Mouse (Mus musculus): ENCODE data around the gene Zscan20. TPM values are rescaled to one million over a fixed set of nuclear protein-coding genes. Genes with fewer than 3 reads are reported as not detected.
A peak's percentile ranks its signal among the peaks of the same experiment; 100 is the strongest.

Zscan20 gene
- polyA plus RNA-seq, 2 experiments: 0.33 to 0.57 TPM

- Histone ChIP-seq H3K4me3 (ENCODE audit: insufficient read depth in 1 of 2, low read depth in 2 of 2, low read length in 2 of 2) (no peak overlapping the region), H3K36me3 (replicated peaks; ENCODE audit: control insufficient read depth, insufficient read depth, low read depth) (no peaks in the 10 kb centered on the region), H3K9me3 (ENCODE audit: control insufficient read depth, low read length) (no peaks in the 10 kb centered on the region), H3K27me3 (ENCODE audit: control insufficient read depth, insufficient read depth, low read length) (no peaks in the 10 kb centered on the region), H3K4me1 (replicated peaks; ENCODE audit: control insufficient read depth in 2 of 2, insufficient read depth in 2 of 2, low read length in 1 of 2) (peaks cover 12 to 13% of the 10 kb centered on the region in 2 experiments), H3K27ac (no peak overlapping the region), H3K9ac (replicated peaks) (no peak overlapping the region), H3K4me2 (ENCODE audit: low read depth) (no peak overlapping the region)
- TF ChIP-seq CTCF (IDR thresholded peaks at IDR 0.05; ENCODE audit: low read depth): no peak
- TF ChIP-seq EP300 (IDR thresholded peaks at IDR 0.05; ENCODE audit: low read depth): no peak
- ATAC-seq (ENCODE audit: insufficient read depth) (no peak), DNase-seq (ENCODE audit: low read depth in 3 of 3, low spot score in 3 of 3) (no peak)
- WGBS (ENCODE audit: insufficient replicate concordance): 85% methylated on average over 7 of the region's 7 CpGs
These were observed 3.3 kb downstream of the Zscan20 start for GRCm38 (mm10) chr4:128606586-128606985.

- no peak overlapping the region for H3K9ac ChIP-seq (replicated peaks)
- H3K9me3 ChIP-seq (ENCODE audit: control insufficient read depth, low read length): no peaks in the 10 kb centered on the region
- no peak overlapping the region for H3K4me3 ChIP-seq (ENCODE audit: insufficient read depth in 1 of 2, low read depth in 2 of 2, low read length in 2 of 2)
- WGBS (ENCODE audit: insufficient replicate concordance): 65% methylated on average over 12 of the region's 12 CpGs
- no peak overlapping the region for H3K4me2 ChIP-seq (ENCODE audit: low read depth)
- H3K4me1 ChIP-seq (replicated peaks; ENCODE audit: control insufficient read depth in 2 of 2, insufficient read depth in 2 of 2, low read length in 1 of 2): peaks cover 0 to 6% of the 10 kb centered on the region in 2 experiments; a peak in 3 of 4 replicates
- no peak overlapping the region for H3K27ac ChIP-seq
- no peaks in the 10 kb centered on the region for H3K36me3 ChIP-seq (replicated peaks; ENCODE audit: control insufficient read depth, insufficient read depth, low read depth)
- DNase-seq (ENCODE audit: low read depth in 3 of 3, low spot score in 3 of 3): no peak
- H3K27me3 ChIP-seq (ENCODE audit: control insufficient read depth, insufficient read depth, low read length): no peaks in the 10 kb centered on the region
- ATAC-seq (ENCODE audit: insufficient read depth): no peak
- TF ChIP-seq CTCF (IDR thresholded peaks at IDR 0.05; ENCODE audit: low read depth) (no peak), EP300 (IDR thresholded peaks at IDR 0.05; ENCODE audit: low read depth) (no peak)
These were observed 11.9 kb downstream of the Zscan20 start for GRCm38 (mm10) chr4:128597801-128598560.

GRCm38 (mm10) chr4:128594062-128594461, 15.8 kb downstream of the Zscan20 start:
- ATAC-seq (ENCODE audit: insufficient read depth) (no peak), DNase-seq (ENCODE audit: low read depth in 3 of 3, low spot score in 3 of 3) (no peak)
- 47% methylated on average over 5 of the region's 5 CpGs for WGBS (ENCODE audit: insufficient replicate concordance)
- H3K9me3 ChIP-seq (ENCODE audit: control insufficient read depth, low read length): no peaks in the 10 kb centered on the region
- no peak overlapping the region for H3K4me3 ChIP-seq (ENCODE audit: insufficient read depth in 1 of 2, low read depth in 2 of 2, low read length in 2 of 2)
- H3K27me3 ChIP-seq (ENCODE audit: control insufficient read depth, insufficient read depth, low read length): no peaks in the 10 kb centered on the region
- H3K36me3 ChIP-seq (replicated peaks; ENCODE audit: control insufficient read depth, insufficient read depth, low read depth): no peaks in the 10 kb centered on the region
- no peak overlapping the region for H3K9ac ChIP-seq (replicated peaks)
- no peak overlapping the region for H3K4me2 ChIP-seq (ENCODE audit: low read depth)
- H3K27ac ChIP-seq: no peak overlapping the region
- H3K4me1 ChIP-seq (replicated peaks; ENCODE audit: control insufficient read depth in 2 of 2, insufficient read depth in 2 of 2, low read length in 1 of 2): peaks cover 0 to 6% of the 10 kb centered on the region in 2 experiments; a peak in 3 of 4 replicates
- TF ChIP-seq EP300 (IDR thresholded peaks at IDR 0.05; ENCODE audit: low read depth) (no peak), CTCF (IDR thresholded peaks at IDR 0.05; ENCODE audit: low read depth) (no peak)

GRCm38 (mm10) chr4:128593286-128593685, 16.6 kb downstream of the Zscan20 start:
- 72% methylated on average over 4 of the region's 4 CpGs for WGBS (ENCODE audit: insufficient replicate concordance)
- H3K9ac ChIP-seq (replicated peaks): no peak overlapping the region
- H3K4me2 ChIP-seq (ENCODE audit: low read depth): no peak overlapping the region
- no peaks in the 10 kb centered on the region for H3K27me3 ChIP-seq (ENCODE audit: control insufficient read depth, insufficient read depth, low read length)
- H3K36me3 ChIP-seq (replicated peaks; ENCODE audit: control insufficient read depth, insufficient read depth, low read depth): no peaks in the 10 kb centered on the region
- no peak overlapping the region for H3K4me3 ChIP-seq (ENCODE audit: insufficient read depth in 1 of 2, low read depth in 2 of 2, low read length in 2 of 2)
- H3K4me1 ChIP-seq (replicated peaks; ENCODE audit: control insufficient read depth in 2 of 2, insufficient read depth in 2 of 2, low read length in 1 of 2): peaks cover 0 to 6% of the 10 kb centered on the region in 2 experiments; a peak in 3 of 4 replicates
- no peak for TF ChIP-seq CTCF (IDR thresholded peaks at IDR 0.05; ENCODE audit: low read depth)
- no peak for TF ChIP-seq EP300 (IDR thresholded peaks at IDR 0.05; ENCODE audit: low read depth)
- DNase-seq (ENCODE audit: low read depth in 3 of 3, low spot score in 3 of 3): no peak
- no peak for ATAC-seq (ENCODE audit: insufficient read depth)
- H3K27ac ChIP-seq: no peak overlapping the region
- no peaks in the 10 kb centered on the region for H3K9me3 ChIP-seq (ENCODE audit: control insufficient read depth, low read length)

- H3K36me3 ChIP-seq (replicated peaks; ENCODE audit: control insufficient read depth, insufficient read depth, low read depth): no peaks in the 10 kb centered on the region
These were observed 30.7 kb downstream of the Zscan20 start for GRCm38 (mm10) chr4:128579182-128579581.

More at GRCm38 (mm10) chr4:128579182-128579581, 30.7 kb downstream of the Zscan20 start:
- no peak overlapping the region for H3K9ac ChIP-seq (replicated peaks)
- H3K4me1 ChIP-seq (replicated peaks; ENCODE audit: control insufficient read depth in 2 of 2, insufficient read depth in 2 of 2, low read length in 1 of 2): no peaks in the 10 kb centered on the region
- 33% methylated on average over 4 of the region's 4 CpGs for WGBS (ENCODE audit: insufficient replicate concordance)
- peak in 2 of 3 experiments; percentile 9 to 16 for DNase-seq (ENCODE audit: low read depth in 3 of 3, low spot score in 3 of 3)
- H3K27ac ChIP-seq: no peak overlapping the region
- no peak for TF ChIP-seq EP300 (IDR thresholded peaks at IDR 0.05; ENCODE audit: low read depth)
- TF ChIP-seq CTCF (IDR thresholded peaks at IDR 0.05; ENCODE audit: low read depth): peak; percentile 93
- H3K4me2 ChIP-seq (ENCODE audit: low read depth): no peak overlapping the region
- H3K9me3 ChIP-seq (ENCODE audit: control insufficient read depth, low read length): no peaks in the 10 kb centered on the region
- no peak for ATAC-seq (ENCODE audit: insufficient read depth)
- H3K27me3 ChIP-seq (ENCODE audit: control insufficient read depth, insufficient read depth, low read length): no peaks in the 10 kb centered on the region
- H3K4me3 ChIP-seq (ENCODE audit: insufficient read depth in 1 of 2, low read depth in 2 of 2, low read length in 2 of 2): no peak overlapping the region
